Mouse (Mus musculus) myocyte (in vitro differentiated cells): ENCODE measurements around the gene Rftn1.

Source experiments
- CEBPB ChIP-seq: IDR thresholded peaks from 2 replicates; pipeline ENCODE4 v1.6.1; 2011; ENCODE audit warnings: mild to moderate bottlenecking, moderate library complexity; ENCODE audit not compliant: poor library complexity, insufficient read depth, severe bottlenecking
- E2F4 ChIP-seq: IDR thresholded peaks from one replicate; pipeline ENCODE4 v1.6.1; 2011; ENCODE audit warnings: mild to moderate bottlenecking, control low read depth, moderate library complexity; ENCODE audit not compliant: insufficient read depth
- POLR2A ChIP-seq: IDR thresholded peaks from one replicate; pipeline ENCODE4 v1.6.1; 2011; ENCODE audit warnings: low read depth, mild to moderate bottlenecking, control low read depth, moderate library complexity; ENCODE audit not compliant: insufficient read length
- POLR2AphosphoS2 ChIP-seq: IDR thresholded peaks from one replicate; pipeline ENCODE4 v1.6.1; 2011; ENCODE audit warnings: low read depth, control low read depth; ENCODE audit not compliant: insufficient read length
- USF1 ChIP-seq: IDR thresholded peaks from one replicate; pipeline ENCODE4 v1.6.1; 2011; ENCODE audit warnings: low read depth, mild to moderate bottlenecking, control low read depth, moderate library complexity

GRCm38 (mm10) chr17:50196005-50196672 is 5.7 kb upstream of the Rftn1 start:
- TF ChIP-seq POLR2A (no peak), POLR2AphosphoS2 (no peak), USF1 (no peak), E2F4 (no peak), CEBPB (no peak)
